Mouse (Mus musculus) hindbrain, embryonic 10.5 days (tissue): ENCODE results near the gene Lgals3. TPM values are rescaled to one million over a fixed set of nuclear protein-coding genes. Genes with fewer than 3 reads are reported as not detected.

Source experiments
- DNase-seq: peaks from one replicate; pipeline ENCODE4 v3.0.0-alpha.2; 2017; ENCODE audit warnings: low spot score
- H3K27ac ChIP-seq: fragments of 300-500 bp; sonication (generic); 2 replicates; pipeline ENCODE4 v1.5.1; 2016; ENCODE audit warnings: mild to moderate bottlenecking, moderate library complexity
- H3K27me3 ChIP-seq: fragments of 300-500 bp; sonication (generic); 2 replicates; pipeline ENCODE4 v1.6.1; 2016; ENCODE audit warnings: mild to moderate bottlenecking; ENCODE audit not compliant: poor library complexity, insufficient read depth, severe bottlenecking
- H3K36me3 ChIP-seq: fragments of 300-500 bp; sonication (generic); 2 replicates; pipeline ENCODE4 v1.6.1; 2016; ENCODE audit warnings: mild to moderate bottlenecking, moderate library complexity
- H3K4me1 ChIP-seq: fragments of 300-500 bp; sonication (generic); replicated peaks from 2 replicates; pipeline ENCODE4 v1.6.1; 2016; ENCODE audit warnings: mild to moderate bottlenecking
- H3K4me3 ChIP-seq: fragments of 300-500 bp; sonication (generic); 2 replicates; pipeline ENCODE4 v1.5.1; 2016; ENCODE audit warnings: mild to moderate bottlenecking, moderate library complexity
- H3K9me3 ChIP-seq: fragments of 300-500 bp; sonication (generic); 2 replicates; pipeline ENCODE4 v1.6.1; 2016; ENCODE audit warnings: mild to moderate bottlenecking, moderate library complexity
- WGBS: fragments of 180-500 bp; shearing (Covaris S2); methylation state at CpG from one replicate; pipeline ENCODE4 v1.1.7; 2016; 5-methylcytosine and 5-hydroxymethylcytosine counted together
- polyA plus RNA-seq: library from polyadenylated mRNA; unstranded; fragments of >200 nt; fragmentation: Nextera tagmentation; extraction: Ambion mirVana; gene quantifications from 2 replicates; pipeline ENCODE4 v1.2.1, GENCODE M21; 2016

Gene Lgals3
- polyA plus RNA-seq, 1 experiment from 2014 or later: 0.43 TPM

DNA sequence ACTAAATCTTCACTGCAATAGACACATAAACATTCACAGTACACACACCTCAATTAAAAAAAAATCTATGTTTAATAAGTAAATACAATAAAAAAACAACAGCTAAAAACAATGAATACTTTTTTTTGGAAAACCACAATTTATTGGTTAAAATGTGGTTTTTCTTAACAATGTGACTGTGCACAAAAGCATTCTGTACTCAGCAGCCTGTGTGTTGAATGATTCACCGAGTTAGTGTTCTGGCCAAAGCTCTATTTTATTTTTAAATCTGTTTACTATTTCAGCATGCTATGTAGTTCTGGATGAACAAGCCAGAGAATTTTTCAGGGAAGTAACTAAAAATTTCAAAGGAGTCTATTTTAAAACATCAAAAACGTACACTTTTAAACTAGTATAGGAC, 9.0 kb downstream of the Lgals3 start:
- Histone ChIP-seq H3K27me3 (peaks cover 31% of the 10 kb centered on the region), H3K4me1 (peaks cover 12% of the 10 kb centered on the region), H3K36me3 (no peaks in the 10 kb centered on the region), H3K4me3 (no peak overlapping the region), H3K27ac (no peak overlapping the region), H3K9me3 (no peaks in the 10 kb centered on the region)
- WGBS: 86% methylated on average over 2 of the region's 2 CpGs
- DNase-seq: no peak

- H3K27me3 ChIP-seq: peaks cover 21% of the 10 kb centered on the region
- peaks cover 12% of the 10 kb centered on the region for H3K4me1 ChIP-seq
- H3K27ac ChIP-seq: no peak overlapping the region
- H3K4me3 ChIP-seq: no peak overlapping the region
- 84% methylated on average over 7 of the region's 7 CpGs for WGBS
- H3K36me3 ChIP-seq: no peaks in the 10 kb centered on the region
- H3K9me3 ChIP-seq: no peaks in the 10 kb centered on the region
- DNase-seq: no peak
These were observed 10.8 kb downstream of the Lgals3 start for GRCm38 (mm10) chr14:47378336-47378735.

- no peak overlapping the region for H3K4me3 ChIP-seq
- H3K27me3 ChIP-seq: no peaks in the 10 kb centered on the region
- WGBS: 90% methylated on average over 7 of the region's 7 CpGs
- no peaks in the 10 kb centered on the region for H3K4me1 ChIP-seq
- H3K36me3 ChIP-seq: peaks cover 40% of the 10 kb centered on the region
- DNase-seq: no peak
- no peaks in the 10 kb centered on the region for H3K9me3 ChIP-seq
- no peak overlapping the region for H3K27ac ChIP-seq
These were observed 16.4 kb downstream of the Lgals3 start for GRCm38 (mm10) chr14:47383911-47384310.

DNA sequence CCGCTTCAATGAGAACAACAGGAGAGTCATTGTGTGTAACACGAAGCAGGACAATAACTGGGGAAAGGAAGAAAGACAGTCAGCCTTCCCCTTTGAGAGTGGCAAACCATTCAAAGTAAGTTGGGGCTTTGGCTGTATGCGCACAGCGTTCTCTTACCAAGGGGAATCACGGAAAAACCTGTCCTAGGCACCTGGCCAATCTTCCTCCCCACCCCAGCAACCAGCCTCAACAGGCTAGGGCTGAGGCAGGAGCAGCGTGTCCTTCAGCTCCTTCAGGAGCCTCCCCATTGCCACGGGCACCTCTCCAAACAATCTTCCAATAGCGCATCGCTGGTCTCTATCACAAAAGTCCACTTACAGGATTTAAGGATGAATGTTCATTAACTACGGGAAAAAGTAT, 17.1 kb downstream of the Lgals3 start:
- WGBS: 82% methylated on average over 10 of the region's 10 CpGs
- H3K27me3 ChIP-seq: no peaks in the 10 kb centered on the region
- H3K4me1 ChIP-seq: no peaks in the 10 kb centered on the region
- no peak overlapping the region for H3K27ac ChIP-seq
- peaks cover 47% of the 10 kb centered on the region for H3K36me3 ChIP-seq
- DNase-seq: no peak
- no peak overlapping the region for H3K4me3 ChIP-seq
- no peaks in the 10 kb centered on the region for H3K9me3 ChIP-seq

GRCm38 (mm10) chr14:47386125-47386524, 18.6 kb downstream of the Lgals3 start:
- H3K4me1 ChIP-seq: no peaks in the 10 kb centered on the region
- DNase-seq: no peak
- no peaks in the 10 kb centered on the region for H3K27me3 ChIP-seq
- peaks cover 62% of the 10 kb centered on the region for H3K36me3 ChIP-seq
- no peaks in the 10 kb centered on the region for H3K9me3 ChIP-seq
- no peak overlapping the region for H3K27ac ChIP-seq
- no peak overlapping the region for H3K4me3 ChIP-seq
- 89% methylated on average over 11 of the region's 11 CpGs for WGBS

- no peak for DNase-seq
- Histone ChIP-seq H3K36me3 (peaks cover 100% of the 10 kb centered on the region), H3K4me1 (no peaks in the 10 kb centered on the region), H3K27me3 (no peaks in the 10 kb centered on the region), H3K9me3 (no peaks in the 10 kb centered on the region), H3K4me3 (no peak overlapping the region), H3K27ac (no peak overlapping the region)
- 94% methylated on average over 10 of the region's 10 CpGs for WGBS
These were observed 26.0 kb downstream of the Lgals3 start for GRCm38 (mm10) chr14:47393354-47394094.

GRCm38 (mm10) chr14:47395007-47395406, 27.5 kb downstream of the Lgals3 start:
- peaks cover 100% of the 10 kb centered on the region for H3K36me3 ChIP-seq

GRCm38 (mm10) chr14:47395462-47396026, 28.0 kb downstream of the Lgals3 start:
- 69% methylated on average over 15 of the region's 15 CpGs for WGBS
- Histone ChIP-seq H3K36me3 (peaks cover 100% of the 10 kb centered on the region), H3K27me3 (no peaks in the 10 kb centered on the region), H3K4me1 (no peaks in the 10 kb centered on the region), H3K27ac (no peak overlapping the region), H3K9me3 (no peaks in the 10 kb centered on the region), H3K4me3 (no peak overlapping the region)
- no peak for DNase-seq

More at GRCm38 (mm10) chr14:47395007-47395406, 27.5 kb downstream of the Lgals3 start:
- Histone ChIP-seq H3K27ac (no peak overlapping the region), H3K27me3 (no peaks in the 10 kb centered on the region), H3K4me1 (no peaks in the 10 kb centered on the region), H3K4me3 (no peak overlapping the region), H3K9me3 (no peaks in the 10 kb centered on the region)
- 95% methylated on average over 6 of the region's 6 CpGs for WGBS
- DNase-seq: no peak

- Histone ChIP-seq H3K27ac (no peak overlapping the region), H3K36me3 (peaks cover 100% of the 10 kb centered on the region), H3K4me1 (no peaks in the 10 kb centered on the region), H3K9me3 (no peaks in the 10 kb centered on the region), H3K4me3 (no peak overlapping the region), H3K27me3 (no peaks in the 10 kb centered on the region)
- 71% methylated on average over 5 of the region's 5 CpGs for WGBS
- peak; percentile 16 for DNase-seq
These were observed 28.7 kb downstream of the Lgals3 start for GRCm38 (mm10) chr14:47396165-47396652.

DNA sequence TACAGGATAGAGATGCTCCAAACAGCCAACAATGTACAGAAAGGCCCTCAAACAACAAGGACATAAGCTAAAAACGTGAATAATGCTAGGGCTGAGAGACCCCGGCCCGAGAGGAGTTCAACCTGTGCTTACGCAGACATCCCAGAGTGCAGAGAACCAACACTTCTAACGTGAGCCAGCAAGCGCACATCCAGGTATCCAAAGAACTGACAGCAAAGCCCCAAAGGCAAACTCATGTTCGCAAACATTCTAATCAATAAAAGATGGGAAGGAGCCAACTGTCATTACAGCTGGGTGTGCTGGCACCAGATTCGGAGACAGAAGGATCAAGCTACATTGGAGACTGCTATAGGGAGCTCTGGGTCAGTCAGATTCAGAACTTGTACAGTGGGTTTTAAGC, 35.2 kb downstream of the Lgals3 start:
- Histone ChIP-seq H3K27me3 (no peaks in the 10 kb centered on the region), H3K27ac (no peak overlapping the region), H3K9me3 (no peaks in the 10 kb centered on the region), H3K4me3 (no peak overlapping the region), H3K36me3 (peaks cover 99% of the 10 kb centered on the region), H3K4me1 (no peaks in the 10 kb centered on the region)
- WGBS: 95% methylated on average over 8 of the region's 8 CpGs
- no peak for DNase-seq

GRCm38 (mm10) chr14:47406000-47406399, 38.4 kb downstream of the Lgals3 start:
- Histone ChIP-seq H3K9me3 (no peaks in the 10 kb centered on the region), H3K27ac (no peak overlapping the region), H3K4me1 (no peaks in the 10 kb centered on the region), H3K27me3 (no peaks in the 10 kb centered on the region), H3K4me3 (no peak overlapping the region), H3K36me3 (peaks cover 99% of the 10 kb centered on the region)
- DNase-seq: no peak
- WGBS: 92% methylated on average over 9 of the region's 9 CpGs

GRCm38 (mm10) chr14:47417346-47417745, 49.8 kb downstream of the Lgals3 start:
- no peaks in the 10 kb centered on the region for H3K9me3 ChIP-seq
- H3K4me3 ChIP-seq: peak overlapping the region; percentile 76
- peaks cover 16% of the 10 kb centered on the region for H3K4me1 ChIP-seq
- H3K27me3 ChIP-seq: no peaks in the 10 kb centered on the region
- WGBS: 41% methylated on average over 3 of the region's 3 CpGs
- H3K27ac ChIP-seq: peak overlapping the region; percentile 90
- H3K36me3 ChIP-seq: peaks cover 43% of the 10 kb centered on the region
- DNase-seq: no peak
